Mouse (Mus musculus): Measurements from ENCODE around the gene Zc3h12c. TPM values are rescaled to one million over a fixed set of nuclear protein-coding genes. Genes with fewer than 3 reads are reported as not detected.
"Not testable (repeated sequence)": the region's sequence is repeated elsewhere in the genome, so short reads cannot be mapped to it uniquely, and the experiment has no call there.

Zc3h12c gene
- total and polyA plus RNA-seq, 3 experiments = 3.3 to 23.6 (median 19.2) TPM

DNA sequence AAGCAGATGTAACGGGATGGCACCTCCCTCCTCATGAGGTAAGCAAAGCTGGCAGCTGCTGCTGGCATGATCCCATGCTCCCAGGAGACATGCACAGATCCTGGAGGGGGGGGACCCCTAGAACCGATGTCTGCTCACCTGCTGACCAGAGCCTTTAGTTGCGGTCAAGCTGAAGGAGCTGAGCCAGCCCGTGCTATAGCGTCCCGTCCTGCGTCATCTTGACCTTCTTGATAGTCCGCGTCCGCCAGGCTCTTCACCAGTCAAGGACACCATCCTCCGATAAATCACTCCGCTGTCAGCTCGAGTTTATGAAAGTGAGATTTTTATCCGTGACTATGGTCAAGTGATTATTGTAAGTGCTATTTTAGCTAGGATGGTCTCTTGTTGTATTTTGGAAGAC lies 67.9 kb downstream of the Zc3h12c start:
- DNase-seq = peak; percentile 77

DNA sequence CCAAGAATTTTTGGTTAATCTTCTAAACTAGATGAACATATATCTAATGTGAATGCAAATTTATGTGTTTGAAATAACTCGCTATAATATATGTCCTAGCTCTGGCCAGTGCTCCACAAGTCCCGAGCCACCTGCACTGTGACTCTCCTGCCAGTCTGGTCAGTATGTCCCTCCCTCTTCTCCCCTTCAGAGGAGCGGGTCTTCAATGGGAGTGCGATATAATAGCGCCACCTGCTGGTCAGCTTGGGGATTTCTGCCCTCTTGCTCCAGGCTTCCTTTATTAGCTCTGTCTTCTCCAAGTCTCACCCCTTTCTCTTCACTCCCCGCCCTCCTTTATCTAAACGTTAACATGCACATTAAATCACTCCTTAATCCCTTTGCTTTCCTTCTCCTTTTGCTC lies 69.8 kb downstream of the Zc3h12c start:
- DNase-seq = peak; percentile 83

DNA sequence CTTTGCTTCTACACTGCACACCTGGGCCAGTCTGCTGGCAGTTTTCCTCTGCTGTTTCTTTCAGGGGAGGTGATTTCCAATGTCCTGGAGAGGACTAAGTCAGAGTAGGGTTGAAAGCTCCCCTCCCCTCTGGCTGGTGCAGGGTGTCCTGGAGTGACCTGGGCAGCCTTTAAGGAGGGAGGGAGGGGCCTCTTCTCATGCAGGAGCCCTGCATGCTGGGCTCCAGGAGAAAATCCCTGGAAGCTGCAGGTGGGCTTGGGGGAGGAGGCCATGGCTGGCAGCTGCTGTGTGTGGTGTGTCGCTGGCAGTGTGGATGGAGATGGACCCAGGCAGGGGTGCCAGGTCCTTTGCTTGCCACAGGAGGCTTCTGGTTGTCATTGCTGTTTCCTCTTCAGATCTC lies 71.0 kb downstream of the Zc3h12c start:
- DNase-seq = no peak

DNA sequence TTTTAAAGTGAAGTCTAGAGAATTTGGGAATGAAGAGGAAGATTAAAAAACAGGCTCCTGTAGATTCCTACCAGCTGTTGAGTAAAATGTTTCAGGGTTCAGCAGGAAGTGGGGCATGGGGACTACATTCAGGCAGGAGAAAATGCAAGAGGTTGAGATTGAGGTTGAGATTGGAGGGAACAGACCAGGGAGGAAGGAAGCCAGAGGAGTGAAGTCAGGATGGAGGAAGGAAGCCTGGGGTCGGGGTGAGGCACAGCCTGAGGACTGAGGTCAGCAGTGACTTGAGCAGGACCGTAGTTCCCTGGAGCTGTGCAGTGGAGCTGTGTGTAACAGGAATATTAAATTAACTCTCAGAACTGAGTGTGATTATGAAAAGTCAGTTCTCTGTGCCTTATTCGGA lies 72.7 kb downstream of the Zc3h12c start:
- DNase-seq = peak; percentile 21

DNA sequence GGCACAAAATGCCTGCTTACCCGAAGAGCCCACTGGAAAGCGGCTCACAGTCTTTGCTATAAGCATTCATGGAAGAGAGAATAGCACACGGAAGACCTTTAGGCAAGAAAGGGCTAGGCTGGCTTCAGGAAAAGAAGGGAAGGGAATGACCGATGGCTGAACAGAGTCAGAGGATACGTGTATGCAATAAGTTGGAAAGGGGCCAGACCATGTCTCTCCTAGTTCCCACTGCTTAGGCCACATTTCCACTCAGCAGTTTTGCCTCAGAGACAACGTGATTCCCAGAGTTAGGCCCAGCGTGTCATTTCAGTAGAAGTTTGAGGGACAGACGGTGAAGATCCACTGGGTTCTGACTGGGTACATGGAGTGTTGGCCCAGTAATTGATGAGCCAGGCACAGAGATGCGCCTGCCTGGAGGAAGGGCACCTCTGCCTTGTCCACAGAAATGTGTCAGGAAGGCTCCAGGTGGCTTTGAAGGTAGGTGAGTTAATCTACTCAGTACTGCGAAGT lies 73.8 kb downstream of the Zc3h12c start:
- DNase-seq = peak; percentile 27

DNA sequence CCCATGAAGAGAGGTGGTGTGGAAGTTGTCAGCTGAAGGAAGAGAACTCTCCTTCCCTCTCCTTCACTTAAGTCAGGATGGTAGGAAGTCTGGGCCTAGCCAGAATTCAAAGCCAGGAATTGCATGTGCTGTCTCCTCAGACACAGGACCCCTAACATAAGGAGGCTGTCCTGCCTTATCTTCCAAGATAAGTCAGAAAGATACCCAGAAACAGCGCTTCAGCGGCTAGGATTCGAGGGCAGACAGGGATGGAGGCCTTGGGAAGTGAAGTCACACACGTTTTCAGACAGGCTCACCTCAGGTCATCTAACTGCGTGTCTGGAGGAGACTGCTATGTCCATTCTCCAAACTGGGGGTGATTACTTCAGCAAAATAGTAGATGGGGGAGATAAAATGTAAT lies 74.4 kb downstream of the Zc3h12c start:
- DNase-seq = peak; percentile 11

DNA sequence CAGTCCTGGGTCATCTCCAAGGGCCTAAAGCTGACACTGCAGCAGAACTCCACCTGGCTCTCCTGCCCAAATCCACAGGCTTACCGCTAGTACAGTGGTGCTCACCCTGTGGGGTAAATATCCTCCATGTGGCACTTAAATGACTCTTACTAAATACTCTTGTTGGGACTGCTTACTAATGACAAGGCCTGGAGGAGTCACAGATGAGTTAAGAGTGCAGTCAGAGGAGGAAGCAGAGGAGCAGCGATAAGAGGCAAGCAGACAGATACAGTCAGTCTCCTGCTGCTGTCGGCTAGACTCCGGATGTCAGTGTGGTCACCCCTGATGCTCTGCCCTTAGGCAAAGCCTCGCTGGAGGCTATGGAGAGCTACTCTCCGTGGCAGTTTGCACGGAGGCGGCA lies 75.3 kb downstream of the Zc3h12c start:
- no peak for DNase-seq

DNA sequence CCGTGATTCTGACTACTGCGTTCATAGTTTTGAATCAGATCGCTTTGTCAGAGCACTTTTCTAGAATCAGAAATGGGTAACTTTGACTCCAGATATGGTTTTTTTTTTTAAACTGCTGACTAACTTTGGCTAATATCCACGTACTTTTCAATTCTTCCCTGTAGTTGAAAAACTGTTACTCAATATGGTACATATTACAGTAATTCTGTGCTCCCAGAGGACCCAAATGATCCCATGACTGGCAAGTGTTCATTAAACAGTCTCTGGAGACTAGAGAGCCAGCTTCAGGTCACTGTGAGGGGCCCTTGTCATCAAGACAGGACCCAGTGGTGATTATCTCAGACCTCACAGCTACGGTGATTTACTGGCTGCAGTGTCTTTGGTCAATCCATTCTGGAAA lies 76.1 kb downstream of the Zc3h12c start:
- DNase-seq = no peak

DNA sequence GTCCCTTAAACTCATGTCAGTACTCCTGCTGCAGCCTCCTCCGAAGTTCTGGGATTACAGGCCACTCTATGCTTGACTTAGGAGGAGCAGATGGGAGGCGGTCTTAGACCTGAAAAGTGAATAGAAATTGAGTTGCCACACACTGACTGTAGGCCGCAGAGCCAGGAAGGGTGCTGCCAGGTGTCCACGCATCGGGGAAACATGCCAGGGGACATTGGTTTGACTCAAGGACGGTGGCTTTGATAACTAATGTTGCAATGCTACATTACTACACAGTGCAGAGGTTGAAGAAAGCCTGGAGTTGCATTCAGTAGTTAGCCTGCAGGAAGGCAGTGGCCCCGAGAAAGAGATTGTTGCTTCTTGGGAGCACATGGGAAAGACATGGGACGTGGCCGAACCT lies 76.6 kb downstream of the Zc3h12c start:
- peak; percentile 89 for DNase-seq

DNA sequence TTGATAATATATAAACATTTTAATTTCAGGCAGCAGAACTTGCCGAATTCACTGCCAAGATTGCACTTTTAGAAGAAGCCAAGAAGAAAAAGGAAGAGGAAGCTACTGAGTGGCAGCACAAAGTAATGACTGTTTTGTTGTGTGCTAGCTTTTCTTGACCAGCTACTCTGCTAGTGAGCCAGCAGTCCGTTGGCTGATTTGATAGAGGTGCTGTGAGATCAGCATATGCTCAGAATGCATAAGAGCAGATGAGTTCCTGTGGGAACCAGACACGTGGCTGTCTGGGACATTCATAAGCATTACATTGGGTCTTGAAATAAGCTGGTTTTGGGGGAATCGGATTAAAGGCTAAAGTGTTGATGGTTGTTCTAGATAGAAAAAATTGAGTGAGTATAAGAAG lies 86.0 kb downstream of the Zc3h12c start:
- no peak for DNase-seq

DNA sequence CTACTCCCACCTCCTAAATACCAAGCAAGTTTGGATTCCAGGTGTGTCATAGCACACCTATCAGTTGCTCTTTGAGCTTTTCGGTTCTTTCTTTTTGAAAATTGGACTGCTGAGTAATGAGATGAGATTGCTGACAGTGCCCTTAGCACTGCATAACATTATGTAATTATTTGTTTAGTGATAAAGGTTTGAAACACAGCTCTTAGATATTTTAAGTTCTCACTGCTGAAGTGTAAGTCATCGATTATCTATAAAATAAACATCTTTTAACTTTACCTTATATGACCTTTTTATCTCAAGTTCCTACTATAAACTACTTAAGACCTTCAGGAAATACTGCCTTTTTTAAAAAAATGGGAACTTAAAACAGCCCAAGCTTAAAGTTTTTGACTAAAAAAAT lies 86.4 kb downstream of the Zc3h12c start:
- no peak for DNase-seq

DNA sequence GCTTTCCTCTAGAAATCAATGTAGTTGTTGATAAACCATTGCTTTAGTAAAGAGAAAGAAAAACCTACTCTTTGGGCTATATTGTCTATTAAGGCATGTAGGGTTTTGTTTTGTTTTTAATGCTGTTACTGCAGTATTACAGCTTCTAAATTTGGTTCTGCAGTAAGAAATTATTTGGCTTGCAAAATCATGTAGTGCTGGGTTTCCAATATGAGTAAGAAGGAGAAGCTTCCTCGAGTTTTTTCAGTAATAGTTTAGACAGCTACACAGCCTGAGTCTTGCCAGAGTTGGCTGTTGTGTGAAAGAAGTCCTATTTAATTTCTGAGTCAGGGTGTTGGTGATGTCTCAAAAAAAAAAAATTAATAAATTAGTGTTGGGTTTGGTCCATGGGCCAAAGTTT lies 90.7 kb downstream of the Zc3h12c start:
- DNase-seq = no peak

DNA sequence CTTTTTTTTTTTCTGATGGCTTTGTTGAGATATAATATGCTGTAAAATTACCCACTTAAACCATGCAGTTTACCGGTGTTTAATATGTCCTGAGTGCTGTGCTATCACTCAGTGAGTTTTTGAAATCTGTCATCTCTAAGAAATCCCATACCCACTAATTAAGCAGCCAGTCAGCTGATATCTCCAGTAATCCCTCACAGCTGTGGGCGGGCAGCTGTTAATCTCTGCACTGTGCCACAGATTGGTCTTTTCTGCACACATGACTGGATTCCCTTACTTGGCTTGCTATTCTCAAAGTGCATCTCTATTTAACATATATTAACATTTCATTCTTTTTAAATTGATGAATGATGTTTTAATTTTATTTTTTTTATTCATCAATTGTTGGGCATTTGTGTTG lies 92.3 kb downstream of the Zc3h12c start:
- DNase-seq = no peak

DNA sequence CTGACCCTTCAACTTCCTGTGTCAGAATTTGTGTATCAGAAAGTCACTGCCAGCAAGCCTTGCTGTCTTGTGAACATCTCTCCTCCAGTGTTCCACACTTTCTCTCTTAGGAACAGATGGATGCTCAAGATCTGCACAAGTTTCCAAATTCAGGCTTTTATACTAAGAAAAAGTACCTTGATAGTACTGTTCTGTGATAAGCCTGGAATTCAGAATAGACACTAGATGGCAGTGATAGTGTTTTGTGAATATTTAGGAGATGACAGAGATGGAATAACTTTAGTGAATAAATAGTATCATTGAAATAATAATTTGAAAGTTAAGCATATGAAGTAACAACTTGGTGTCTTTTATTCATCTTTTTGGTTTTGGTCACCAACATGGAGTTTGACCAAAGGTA lies 96.2 kb downstream of the Zc3h12c start:
- no peak for DNase-seq

DNA sequence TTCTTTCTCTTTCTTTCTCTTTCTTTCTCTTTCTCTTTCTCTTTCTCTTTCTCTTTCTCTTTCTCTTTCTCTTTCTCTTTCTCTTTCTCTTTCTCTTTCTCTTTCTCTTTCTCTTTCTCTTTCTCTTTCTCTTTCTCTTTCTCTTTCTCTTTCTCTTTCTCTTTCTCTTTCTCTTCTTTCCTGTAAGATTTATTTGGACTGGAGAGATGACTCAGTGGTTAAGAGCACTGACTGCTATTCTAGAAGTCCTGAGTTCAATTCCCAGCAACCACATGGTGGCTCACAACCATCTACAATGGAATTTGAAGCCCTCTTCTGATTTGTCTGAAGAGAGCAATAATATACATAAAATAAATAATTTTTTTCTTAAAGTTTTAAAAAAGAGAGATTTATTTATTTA lies 97.0 kb downstream of the Zc3h12c start:
- DNase-seq = not testable (repeated sequence)

DNA sequence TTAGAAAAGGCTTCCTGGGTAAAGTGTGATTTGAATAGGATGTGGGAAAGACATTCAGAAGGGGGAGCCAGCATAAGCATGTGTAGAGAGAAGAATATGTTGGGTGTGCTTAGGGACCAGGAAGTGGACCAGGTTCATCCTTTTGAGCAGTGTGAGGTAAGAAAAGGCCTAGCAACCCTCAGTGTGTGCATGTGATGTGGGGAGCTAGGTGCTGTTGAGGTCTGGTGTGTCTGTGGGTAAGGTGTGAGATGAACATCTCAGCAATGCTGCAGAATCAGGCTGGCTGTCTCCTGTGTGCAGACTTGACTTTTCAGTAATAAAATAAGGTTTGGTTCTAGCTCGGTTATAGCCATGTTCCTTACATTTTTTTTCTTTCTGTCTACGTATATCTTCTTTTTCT lies 98.3 kb downstream of the Zc3h12c start:
- DNase-seq = no peak

Small RNAs within 50 kb of the gene (microRNA-seq; reads per million reads assigned to microRNA genes)
- gene Gm27686 (0 to 0.41 reads per million in 2 experiments), gene Mir6244 (0 reads per million in 2 experiments)

Other genes with a start within 250 kb of the Zc3h12c start
- gene Fdx1, start 205.0 kb downstream of the Zc3h12c start, total RNA-seq (2021) = 1,000 to 10,000 TPM; 1,986 to 2,305 TPM
- 10,930 and 16,655 TPM in 2 replicates for gene Fdx1, start 205.0 kb downstream of the Zc3h12c start, polyA plus RNA-seq (2012; rRNA removed)
- 100 to 1,000 TPM; 110 to 120 TPM for gene Rdx, start 121.4 kb downstream of the Zc3h12c start, total RNA-seq (2021)
- 6.2 and 8.4 TPM in 2 replicates for gene Rdx, start 121.4 kb downstream of the Zc3h12c start, polyA plus RNA-seq (2012; rRNA removed)

Data from adrenal gland, adult 2 months (tissue).